Comparison of ENCODE assay signal across 16 mouse cellular contexts in genomic region chr2:127254604-127255134, GRCm38 (mm10). TPM values are rescaled to one million over a fixed set of nuclear protein-coding genes. Genes with fewer than 3 reads are reported as not detected.
DNase-seq lines count a peak whose midpoint lies in the region; TF ChIP-seq lines count a peak whose summit lies in the region.
"Had no signal": no experiment of that assay in that cellular context is flagged by ENCODE, and none has a peak within 500 bp of the region (broad histone marks: within the 10 kb centered on the region; RNA-seq: fewer than 3 reads in every experiment).

No protein-coding gene starts in this region.

- intact Hi-C loops in heart, postnatal 10 days (cut with DNase I), result no loop called here

- no peak for TF ChIP-seq CTCF in layer of hippocampus, adult 2 months (conservative IDR thresholded peaks at IDR 0.05)

- no peak overlapping the region for H3K4me3 ChIP-seq in layer of hippocampus, adult 2 months
- H3K4me3 ChIP-seq: embryonic facial prominence, embryonic 13.5 days; forebrain, embryonic 10.5 days; heart, embryonic 15.5 days; hindbrain, embryonic 15.5 days had no signal

- H3K27ac ChIP-seq in layer of hippocampus, adult 2 months, result peak overlapping the region; percentile 48; the same call in 1 of the 2 replicates
- H3K27ac ChIP-seq: embryonic facial prominence, embryonic 13.5 days; forebrain, embryonic 10.5 days; heart, embryonic 15.5 days; hindbrain, embryonic 15.5 days had no signal

- peak; percentile 46 to 72 for DNase-seq in adrenal gland, adult (ENCODE audit: inconsistent age in 2 of 2, low spot score in 1 of 2)
- no peak for DNase-seq in adrenal gland, postnatal 4 days (ENCODE audit: low spot score in 2 of 2)
- DNase-seq in heart, adult 11 months, result peak; percentile 80
- no peak for DNase-seq in heart, postnatal 10 days
- no peak for DNase-seq in layer of hippocampus, adult 2 months (ENCODE audit: low spot score in 2 of 2)
- DNase-seq in layer of hippocampus, adult 18-20 months (ENCODE audit: low spot score in 2 of 2), result no peak
- no peak for DNase-seq in right cerebral cortex, postnatal 36 days (ENCODE audit: low spot score in 2 of 2)
- DNase-seq: B cell, adult 2 months; cerebellum, adult 18-20 months; cerebellum, adult 9-11 months; cerebellum, postnatal 36 days; kidney, adult 2 months had no signal

RNA-seq across cellular contexts. Expression of gene Tmem127, which starts 7.0 kb away (rescaled TPM):
- 10 to 100 TPM; 69.4 to 70.0 TPM for total RNA-seq in adrenal gland, postnatal 4 days (2021)
- 10 to 100 TPM; 39.4 to 40.4 TPM for total RNA-seq in heart, postnatal 10 days (2021)
- 10 to 100 TPM; 67.5 to 78.5 TPM for total RNA-seq in layer of hippocampus, adult 2 months (2021)
- 10 to 100 TPM; 73.5 to 75.8 TPM for total RNA-seq in layer of hippocampus, adult 18-20 months (2021)

RNA-seq across cellular contexts. Expression of gene Ciao1, which starts 7.1 kb away (rescaled TPM):
- total RNA-seq in adrenal gland, postnatal 4 days (2021), result 10 to 100 TPM; 96.7 to 98.6 TPM
- total RNA-seq in heart, postnatal 10 days (2021), result 10 to 100 TPM; 57.2 to 60.4 TPM
- total RNA-seq in layer of hippocampus, adult 2 months (2021), result 10 to 100 TPM; 76.1 to 85.1 TPM
- 10 to 100 TPM; 72.8 to 81.6 TPM for total RNA-seq in layer of hippocampus, adult 18-20 months (2021)

RNA-seq across cellular contexts. Expression of gene Stard7, which starts 15.3 kb away (rescaled TPM):
- 100 to 1,000 TPM; 145 to 149 TPM for total RNA-seq in adrenal gland, postnatal 4 days (2021)
- total RNA-seq in heart, postnatal 10 days (2021), result 100 to 1,000 TPM; 184 to 187 TPM
- total RNA-seq in layer of hippocampus, adult 2 months (2021), result 100 to 1,000 TPM; 112 to 117 TPM
- total RNA-seq in layer of hippocampus, adult 18-20 months (2021), result 100 to 1,000 TPM in 1 of 2 experiments, 10 to 100 TPM in 1; 99.8 to 104 TPM

RNA-seq across cellular contexts. Expression of gene Snrnp200, which starts 46.5 kb away (rescaled TPM):
- total RNA-seq in adrenal gland, postnatal 4 days (2021), result 10 to 100 TPM; 86.1 to 96.0 TPM
- total RNA-seq in heart, postnatal 10 days (2021), result 10 to 100 TPM; 63.3 to 66.8 TPM
- 10 to 100 TPM; 94.9 to 95.2 TPM for total RNA-seq in layer of hippocampus, adult 2 months (2021)
- 10 to 100 TPM; 94.5 to 95.2 TPM for total RNA-seq in layer of hippocampus, adult 18-20 months (2021)

RNA-seq across cellular contexts. Expression of gene 1810024B03Rik, which starts 46.6 kb away (rescaled TPM):
- total RNA-seq in adrenal gland, postnatal 4 days (2021), result 1 to 10 TPM; 1.9 to 3.2 TPM
- under 1 TPM; 0.53 to 0.67 TPM for total RNA-seq in heart, postnatal 10 days (2021)
- total RNA-seq in layer of hippocampus, adult 2 months (2021), result 1 to 10 TPM in 1 of 2 experiments, under 1 TPM in 1; 0.91 to 1.1 TPM
- total RNA-seq in layer of hippocampus, adult 18-20 months (2021), result 1 to 10 TPM in 1 of 2 experiments, under 1 TPM in 1; 0.37 to 1.3 TPM

Comparison
In these comparisons a context has a peak if more than half of its experiments do, and no peak if none do; other contexts are left out.
1. DNase-seq: peak in adrenal gland, adult (2 of 2) and heart, adult 11 months (single experiment); none in adrenal gland, postnatal 4 days (0 of 2), heart, postnatal 10 days (0 of 2), layer of hippocampus, adult 2 months (0 of 2), layer of hippocampus, adult 18-20 months (0 of 2) and right cerebral cortex, postnatal 36 days (0 of 2).